Mouse (Mus musculus): ENCODE measurements around the gene Cyp4a32.
"Not testable (repeated sequence)": the region's sequence is repeated elsewhere in the genome, so short reads cannot be mapped to it uniquely, and the experiment has no call there.

Gene Cyp4a32

DNA sequence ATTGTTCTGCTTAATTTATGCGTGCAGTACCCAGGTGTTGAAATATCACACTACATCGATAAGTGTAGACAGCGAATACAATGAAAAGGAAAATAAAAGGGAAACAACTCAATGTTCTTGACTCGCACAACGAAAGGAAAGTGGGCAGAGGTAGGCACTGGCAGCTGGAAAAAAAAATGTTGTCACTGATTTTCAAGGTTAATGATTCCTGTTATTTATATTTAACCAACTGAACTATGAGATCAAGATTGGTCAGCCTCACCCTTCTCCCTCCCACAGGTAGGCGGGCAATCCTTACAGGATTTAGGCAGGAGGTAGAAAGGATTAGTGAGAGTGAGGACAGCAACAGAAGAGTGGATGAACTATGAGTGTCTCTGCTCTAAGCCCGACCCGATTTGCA is at the start of gene Cyp4a32:
Gene Cyp4a32, plus strand, starts transcription at position 359 of the 400 bp plus-strand sequence.
- DNase-seq (ENCODE audit: low read depth, low spot score) = not testable (repeated sequence)

DNA sequence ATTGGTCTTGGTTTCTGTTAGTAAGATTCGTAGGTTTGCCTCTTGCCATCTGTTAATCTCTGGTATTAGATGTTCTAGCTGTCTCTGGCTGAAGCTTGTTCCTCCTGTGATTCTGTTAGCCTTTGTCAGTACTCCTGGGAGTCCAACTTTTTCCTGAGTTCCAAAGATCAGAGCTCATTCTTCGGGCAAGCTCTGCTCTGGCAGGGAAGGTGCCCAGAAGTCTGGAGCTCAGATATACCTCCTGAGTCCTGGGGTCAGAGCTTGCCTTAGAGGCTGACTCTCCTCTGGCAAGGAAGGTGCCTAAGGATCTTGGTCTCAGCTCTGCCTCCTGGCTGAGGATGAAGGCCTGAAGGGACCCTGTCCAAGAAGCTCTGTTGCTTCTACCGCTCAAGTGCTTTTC is 48.0 kb upstream of the Cyp4a32 start:
- DNase-seq (ENCODE audit: low read depth, low spot score) = no peak

DNA sequence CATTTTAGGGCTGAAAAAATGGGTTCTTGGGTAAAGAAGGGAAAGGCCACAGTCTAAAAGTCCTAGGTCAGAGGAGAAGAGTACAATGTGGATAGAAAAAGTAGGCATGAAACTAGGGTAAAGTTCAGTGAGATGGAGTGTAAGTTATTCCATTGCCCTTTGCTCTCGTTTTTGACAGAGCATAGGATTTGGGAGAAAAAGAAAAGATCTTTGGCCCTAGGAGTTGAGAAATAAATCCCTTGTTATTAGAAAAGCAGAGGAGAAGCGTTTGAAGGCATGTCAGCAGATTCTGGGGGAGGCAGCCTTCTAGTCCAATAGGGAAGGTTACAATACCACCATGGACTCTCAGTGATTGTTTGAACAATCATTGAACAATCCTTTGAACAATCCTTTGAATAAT is 45.3 kb upstream of the Cyp4a32 start:
- DNase-seq (ENCODE audit: low read depth, low spot score) = no peak

DNA sequence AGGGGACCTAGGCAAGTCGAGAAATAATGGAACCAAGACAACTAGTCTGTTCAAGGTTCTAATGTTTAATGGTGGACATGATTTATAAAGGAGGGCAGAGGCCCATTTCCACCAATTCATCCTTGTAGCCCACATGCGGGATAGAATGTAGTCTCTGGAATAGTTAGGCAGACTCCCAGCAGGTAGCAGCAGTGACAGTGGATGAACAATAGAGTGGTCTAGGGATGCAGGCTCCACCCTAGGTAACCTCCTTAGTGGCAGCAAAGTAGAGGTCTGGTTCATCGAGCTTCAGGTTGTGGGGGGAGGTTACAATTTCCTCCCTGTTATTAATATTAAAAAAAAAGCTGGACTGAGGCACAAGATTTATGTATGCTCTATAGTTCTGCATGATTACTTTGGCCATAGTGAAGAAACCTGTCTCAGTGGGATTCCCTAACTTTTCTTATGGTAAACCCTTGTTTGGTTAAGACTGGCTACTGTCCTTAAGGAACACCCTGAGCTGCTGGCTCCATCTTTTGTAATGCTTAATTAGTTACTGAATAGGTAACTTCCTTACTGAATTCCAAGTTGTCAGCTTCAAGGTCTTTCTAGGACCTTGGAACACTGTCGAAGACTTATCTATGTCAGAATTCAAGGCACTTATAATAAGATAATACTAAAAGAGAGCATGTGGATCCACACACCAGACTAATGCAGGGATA is 42.8 kb upstream of the Cyp4a32 start:
- DNase-seq (ENCODE audit: low read depth, low spot score) = no peak

DNA sequence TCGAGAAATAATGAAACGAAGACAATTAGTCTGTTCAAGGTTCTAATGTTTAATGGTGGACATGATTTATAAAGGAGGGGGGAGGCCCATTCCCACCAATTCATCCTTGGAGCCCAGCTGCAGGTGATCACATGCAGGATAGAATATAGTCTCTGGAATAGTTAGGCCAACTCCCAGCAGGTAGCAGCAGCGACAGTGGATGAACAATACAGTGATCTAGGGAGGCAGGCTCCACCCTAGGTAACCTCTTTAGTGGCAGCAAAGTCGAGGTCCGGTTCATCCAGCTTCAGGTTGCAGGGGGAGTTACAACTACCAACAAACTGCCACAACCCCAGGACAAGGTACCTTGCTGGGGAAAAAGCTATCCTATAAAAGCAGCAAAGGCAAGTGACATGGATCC is 39.5 kb upstream of the Cyp4a32 start:
- not testable (repeated sequence) for DNase-seq (ENCODE audit: low read depth, low spot score)

DNA sequence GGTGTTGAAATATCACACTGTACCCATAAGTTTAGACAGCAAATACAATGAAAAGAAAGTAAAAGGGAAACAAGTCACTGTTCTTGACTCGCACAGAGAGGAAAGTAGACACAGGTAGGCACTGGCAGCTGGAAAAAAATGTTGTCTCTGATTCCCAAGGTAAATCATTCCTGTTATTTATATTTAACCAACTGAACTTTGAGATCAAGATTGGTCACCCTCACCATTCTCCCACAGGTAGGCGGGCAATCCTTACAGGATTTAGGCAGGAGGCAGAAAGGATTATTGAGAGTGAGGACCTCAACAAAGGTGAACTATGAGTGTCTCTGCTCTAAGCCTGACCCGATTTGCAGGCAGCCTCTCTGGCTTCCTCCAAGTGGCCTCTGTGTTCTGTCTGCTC is 37.4 kb upstream of the Cyp4a32 start, which contains the start of gene Cyp4a31:
Gene Cyp4a31, plus strand, starts transcription at position 249 of the 400 bp plus-strand sequence.
- DNase-seq (ENCODE audit: low read depth, low spot score) = no peak

DNA sequence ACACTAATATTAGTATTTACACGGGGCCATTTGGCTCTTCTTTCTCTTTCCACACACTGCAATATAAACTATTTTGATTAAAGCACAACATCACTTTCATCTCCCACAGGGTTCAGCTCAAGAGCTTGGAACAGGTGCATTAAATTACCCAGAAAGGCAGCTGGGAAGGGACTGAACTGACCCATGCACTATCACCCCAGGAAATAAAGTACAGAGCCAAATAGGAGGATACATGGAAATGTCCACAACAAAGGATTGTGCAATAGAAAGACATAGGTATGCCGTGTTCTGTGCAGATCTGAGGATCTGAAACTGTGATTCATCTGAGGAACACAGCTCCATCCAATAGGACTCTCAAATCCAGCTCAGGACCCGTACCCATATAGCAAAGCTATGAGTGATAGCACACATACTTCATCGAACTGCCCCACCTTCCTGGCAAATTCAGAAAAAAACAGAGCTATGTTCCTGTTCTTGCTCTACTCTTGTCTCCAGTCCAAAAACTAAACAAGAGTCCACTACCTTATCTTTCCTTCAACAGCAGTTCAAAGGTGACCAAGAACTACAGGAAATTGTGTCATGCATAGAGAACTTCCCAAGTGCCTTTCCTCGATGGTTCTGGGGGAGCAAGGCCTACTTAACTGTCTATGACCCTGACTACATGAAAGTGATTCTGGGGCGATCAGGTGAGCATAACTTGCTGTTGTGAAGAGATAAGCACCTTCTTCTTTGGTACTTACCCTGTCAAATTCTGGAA is 36.1 kb upstream of the Cyp4a32 start:
- DNase-seq (ENCODE audit: low read depth, low spot score) = not testable (repeated sequence)

DNA sequence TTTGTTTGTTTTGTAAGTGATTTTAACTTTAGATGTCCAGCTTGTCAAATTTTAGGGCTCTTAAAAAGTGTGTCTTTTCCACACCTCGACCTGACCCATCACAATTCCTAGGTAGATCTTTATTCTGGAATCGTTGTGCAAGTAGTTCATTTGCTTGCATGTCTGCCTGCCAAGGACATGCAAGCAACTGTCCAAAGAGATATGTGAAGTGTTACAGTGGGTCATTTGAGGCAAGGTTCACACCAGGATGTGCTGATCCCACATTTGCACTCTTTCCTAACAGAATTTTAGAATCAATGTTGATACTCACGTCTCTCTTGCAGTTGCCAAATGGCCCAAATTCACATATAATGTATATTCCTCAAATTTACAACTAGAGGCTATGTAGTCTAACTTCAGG is 25.5 kb upstream of the Cyp4a32 start:
- DNase-seq (ENCODE audit: low read depth, low spot score) = no peak

DNA sequence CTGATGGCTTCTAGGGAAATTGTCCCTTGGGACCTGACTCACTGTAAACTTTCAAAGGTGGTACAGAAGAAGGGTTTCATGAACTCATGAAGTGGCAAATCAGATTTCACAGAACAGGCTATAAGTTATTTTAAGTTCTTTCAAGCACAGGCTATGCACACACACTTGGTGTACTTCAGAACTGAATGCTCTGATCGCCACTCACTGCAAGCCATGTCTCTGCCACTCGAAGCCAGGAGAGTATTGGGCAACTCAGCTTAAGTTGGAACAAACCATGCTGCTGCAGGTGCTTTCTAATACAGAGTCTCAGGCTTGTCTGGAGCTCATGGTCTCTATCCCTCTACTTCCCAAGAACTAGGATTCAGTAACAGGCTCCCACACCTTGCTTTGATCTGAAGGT is 25.0 kb upstream of the Cyp4a32 start:
- no peak for DNase-seq (ENCODE audit: low read depth, low spot score)

DNA sequence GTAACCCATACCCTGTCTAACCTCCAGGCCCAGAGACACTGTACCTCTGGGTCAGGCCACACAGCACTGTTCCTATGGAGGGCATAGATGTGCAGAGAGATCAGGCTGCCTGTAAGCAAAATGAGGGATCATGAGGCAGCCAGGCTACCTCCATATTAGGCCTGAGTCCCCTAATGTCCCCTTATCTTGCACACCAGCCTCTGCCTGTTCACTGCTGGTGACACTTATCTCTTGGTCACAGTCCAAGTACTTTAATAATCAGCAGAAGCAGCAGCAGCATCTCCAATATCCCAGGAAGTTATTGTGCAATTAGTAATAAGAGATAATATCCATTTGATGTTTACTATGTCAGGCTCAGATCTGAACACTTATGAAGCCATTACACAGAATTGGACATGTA is 17.7 kb upstream of the Cyp4a32 start:
- no peak for DNase-seq (ENCODE audit: low read depth, low spot score)

DNA sequence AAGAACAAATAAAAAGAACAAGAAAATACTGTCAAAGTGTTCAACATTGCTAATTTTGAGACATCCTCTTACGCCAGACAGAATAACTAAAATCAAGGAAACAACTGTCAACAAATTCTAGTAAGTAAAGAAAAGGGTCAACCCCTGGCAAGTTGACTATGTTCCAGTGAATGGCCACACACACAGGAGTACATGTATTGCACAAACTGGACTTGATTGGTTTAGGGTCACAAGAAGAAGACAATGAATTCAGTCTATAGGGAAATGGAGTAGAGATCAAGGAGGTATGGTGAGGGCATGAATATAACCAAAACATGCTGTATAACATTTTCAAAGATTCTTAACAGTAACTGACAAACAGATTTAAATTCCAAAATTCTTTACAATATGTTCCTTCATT is 4.4 kb upstream of the Cyp4a32 start:
- DNase-seq (ENCODE audit: low read depth, low spot score) = no peak

DNA sequence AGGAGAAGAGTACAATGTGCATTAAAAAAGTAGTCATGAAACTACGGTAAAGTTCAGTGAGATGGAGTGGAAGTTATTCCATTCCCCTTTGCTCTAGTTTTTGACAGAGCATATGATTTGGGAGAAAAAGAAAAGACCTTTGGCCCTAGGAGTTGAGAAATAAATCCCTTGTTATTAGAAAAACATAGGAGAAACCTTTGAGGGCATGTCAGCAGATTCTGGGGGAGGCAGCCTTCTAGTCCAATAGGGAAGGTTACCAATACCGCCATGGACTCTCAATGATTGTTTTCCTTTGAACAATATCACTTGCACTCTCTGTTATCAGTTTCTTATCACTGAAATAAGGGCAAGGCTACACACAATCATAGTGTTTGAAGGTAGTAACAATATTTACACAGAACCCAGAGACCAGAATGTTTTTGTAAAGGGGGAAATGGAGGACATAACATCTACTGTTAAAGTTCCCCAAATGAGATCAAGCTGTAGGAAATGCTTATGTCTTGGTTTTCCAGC is 3.9 kb upstream of the Cyp4a32 start:
- DNase-seq (ENCODE audit: low read depth, low spot score) = no peak

DNA sequence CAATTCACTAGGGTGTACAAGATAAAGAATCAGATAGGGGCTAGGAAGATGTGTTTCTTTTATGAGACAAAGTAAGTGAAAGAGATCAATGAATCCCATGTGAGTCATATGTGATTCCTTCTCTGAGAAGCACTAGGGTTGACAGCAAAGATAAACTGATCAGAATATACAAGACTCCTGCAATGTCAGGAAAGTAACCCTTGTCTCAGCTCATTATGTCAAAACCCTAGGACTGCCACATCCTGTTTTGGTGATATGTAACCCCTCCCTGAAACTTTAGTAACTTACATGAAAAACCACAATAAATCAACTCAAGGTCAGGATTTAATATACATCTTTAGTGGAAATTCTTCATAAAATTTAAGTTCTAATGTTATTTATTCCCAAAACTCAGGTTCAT is 13.2 kb downstream of the Cyp4a32 start:
- DNase-seq (ENCODE audit: low read depth, low spot score) = no peak

DNA sequence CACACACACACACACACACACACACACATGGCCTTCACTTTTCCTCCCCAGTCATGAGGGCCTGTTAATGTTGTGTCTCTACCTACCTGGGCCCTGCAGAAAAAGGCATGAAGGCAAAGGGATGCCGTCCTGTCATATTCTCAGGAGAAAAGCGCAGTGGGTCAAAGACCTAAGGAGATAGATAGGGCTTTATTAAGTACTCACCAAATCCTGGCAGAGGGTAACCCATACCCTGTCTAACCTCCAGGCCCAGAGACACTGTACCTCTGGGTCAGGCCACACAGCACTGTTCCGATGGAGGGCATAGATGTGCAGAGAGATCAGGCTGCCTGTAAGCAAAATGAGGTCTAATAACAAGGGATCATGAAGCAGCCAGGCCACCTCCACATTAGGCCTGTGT is 24.8 kb downstream of the Cyp4a32 start:
- not testable (repeated sequence) for DNase-seq (ENCODE audit: low read depth, low spot score)

DNA sequence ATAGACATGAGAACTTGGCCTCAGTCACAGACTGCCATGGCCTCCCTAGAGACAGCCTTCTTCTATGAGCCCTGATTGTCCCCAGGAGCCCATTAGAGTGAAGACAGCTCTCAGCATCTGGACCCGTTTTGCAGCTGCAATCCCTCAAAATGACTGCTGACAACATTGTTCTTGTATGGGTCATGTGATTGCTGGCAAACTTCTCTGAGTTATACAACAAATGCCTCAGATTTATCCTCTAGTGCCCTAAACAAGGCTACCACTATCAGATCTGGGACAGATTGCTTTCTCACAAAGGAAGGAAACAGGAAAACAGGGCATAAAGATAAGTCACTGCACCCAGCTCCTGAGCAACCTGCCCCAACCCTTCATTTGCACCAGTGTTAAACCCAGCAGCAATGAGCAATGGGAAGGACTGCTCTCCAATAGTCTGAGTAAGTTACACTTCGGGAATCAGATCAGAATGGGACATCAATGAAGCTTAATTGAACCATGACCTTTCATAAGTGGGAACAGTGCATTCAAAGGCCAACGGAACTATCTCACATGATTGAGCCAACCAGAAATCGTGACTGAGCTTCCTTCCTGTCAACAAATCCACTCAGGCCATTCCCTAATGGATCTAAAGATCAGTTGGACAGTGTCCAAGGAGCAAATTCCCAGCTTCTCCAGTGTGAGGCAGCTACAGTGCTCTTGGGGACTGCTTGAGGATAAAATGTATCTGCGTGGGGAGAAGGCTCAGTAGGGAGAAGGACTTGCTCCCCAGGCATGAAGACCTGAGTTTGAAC is 42.4 kb downstream of the Cyp4a32 start:
- no peak for DNase-seq (ENCODE audit: low read depth, low spot score)

DNA sequence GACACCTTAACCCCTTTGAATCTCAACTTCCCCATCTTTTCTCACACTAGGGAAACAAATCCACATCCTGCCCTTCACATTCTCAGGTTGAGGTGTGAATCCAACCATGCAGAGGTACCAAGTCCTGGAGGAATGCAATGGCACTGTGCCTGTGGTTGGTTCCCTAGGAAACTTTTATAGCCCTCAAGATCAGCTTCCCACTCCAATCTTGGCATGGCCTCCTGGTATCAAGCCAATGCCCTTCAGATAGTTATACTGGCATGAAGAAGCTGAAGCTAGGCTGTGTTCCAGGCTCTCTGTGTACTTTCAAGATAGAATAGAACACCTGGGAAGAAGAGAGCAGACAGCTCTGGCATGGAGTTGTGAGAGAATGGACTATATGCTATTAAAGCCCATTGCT is 44.6 kb downstream of the Cyp4a32 start:
- no peak for DNase-seq (ENCODE audit: low read depth, low spot score)

DNA sequence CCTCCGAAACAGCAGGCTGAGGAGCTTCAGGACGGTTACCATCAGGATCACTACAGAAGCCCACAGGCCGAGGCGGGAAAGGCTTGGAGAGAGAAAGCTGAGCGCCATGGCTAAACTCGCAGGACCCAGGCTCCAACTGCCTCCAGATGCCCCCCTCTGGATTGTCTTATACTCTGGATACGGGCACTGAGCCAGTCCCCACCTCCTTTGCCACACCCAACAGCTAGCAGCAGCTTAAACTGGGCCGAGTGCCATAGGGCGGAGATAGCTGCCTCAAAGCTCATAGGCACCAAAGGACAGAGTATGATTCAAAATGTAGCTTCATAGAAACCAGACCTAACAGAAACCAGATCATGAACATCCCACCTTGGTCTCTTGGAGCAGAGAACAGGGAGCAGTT is 46.8 kb downstream of the Cyp4a32 start, which contains the start of gene Cyp4b1:
Gene Cyp4b1, minus strand, starts transcription at position 144 of the 400 bp plus-strand sequence.
- no peak for DNase-seq (ENCODE audit: low read depth, low spot score)

DNA sequence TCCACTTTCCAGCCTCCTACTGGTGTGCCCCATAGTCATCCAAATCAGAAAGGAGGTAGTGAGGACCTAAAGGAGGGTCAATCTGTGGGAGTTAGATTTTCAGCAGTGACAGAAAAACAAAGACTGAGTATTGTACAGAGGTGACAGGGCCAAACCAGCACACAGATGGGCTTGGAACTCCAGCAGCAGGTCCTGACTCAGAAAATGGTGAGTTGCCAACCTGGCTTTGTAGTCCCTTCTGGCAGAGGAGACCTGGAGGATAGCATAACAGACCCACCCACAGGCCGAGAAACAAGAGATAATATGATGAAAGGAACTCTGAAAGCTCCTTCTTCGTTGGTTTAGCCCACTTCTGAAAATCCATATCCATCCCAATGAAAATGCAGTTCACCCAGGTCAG is 48.0 kb downstream of the Cyp4a32 start:
- no peak for DNase-seq (ENCODE audit: low read depth, low spot score)

DNA sequence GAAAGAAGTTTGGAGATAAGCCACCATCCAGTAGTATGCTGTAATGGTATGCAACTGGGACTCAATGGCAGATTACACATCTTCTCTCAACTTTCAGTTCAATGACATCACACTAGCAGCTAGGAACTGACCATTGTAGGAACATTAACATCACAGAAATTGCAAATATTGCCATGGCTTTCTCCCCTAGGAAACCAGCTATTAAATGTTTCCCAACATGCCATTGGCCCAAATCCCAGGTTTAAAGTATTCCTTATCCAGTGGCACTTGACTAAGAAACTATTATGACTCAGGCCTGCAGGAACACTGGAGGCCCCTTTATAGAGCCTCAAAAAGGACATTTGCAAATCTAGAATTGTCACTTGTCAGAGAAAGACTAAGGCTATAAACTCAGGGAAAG is 48.6 kb downstream of the Cyp4a32 start:
- no peak for DNase-seq (ENCODE audit: low read depth, low spot score)

DNA sequence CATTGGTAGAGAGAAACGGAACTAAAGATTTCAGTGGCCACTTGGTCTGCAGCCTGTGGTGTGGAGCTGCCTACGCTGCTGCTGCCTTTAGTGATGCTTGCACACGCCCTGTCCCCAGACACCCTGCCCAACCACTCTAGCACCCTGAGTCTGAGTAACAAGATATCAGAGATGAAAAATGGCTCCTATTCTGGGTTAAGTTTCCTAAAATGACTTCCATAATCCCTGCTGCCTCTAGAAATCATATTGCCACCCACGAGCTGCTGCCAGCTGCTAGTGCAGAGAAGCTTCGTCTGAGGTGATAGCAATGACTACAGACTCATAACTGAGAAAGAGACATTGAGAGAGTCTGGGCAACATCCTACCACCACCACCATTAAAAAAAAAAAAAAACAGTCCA is 50.1 kb downstream of the Cyp4a32 start:
- no peak for DNase-seq (ENCODE audit: low read depth, low spot score)

DNA sequence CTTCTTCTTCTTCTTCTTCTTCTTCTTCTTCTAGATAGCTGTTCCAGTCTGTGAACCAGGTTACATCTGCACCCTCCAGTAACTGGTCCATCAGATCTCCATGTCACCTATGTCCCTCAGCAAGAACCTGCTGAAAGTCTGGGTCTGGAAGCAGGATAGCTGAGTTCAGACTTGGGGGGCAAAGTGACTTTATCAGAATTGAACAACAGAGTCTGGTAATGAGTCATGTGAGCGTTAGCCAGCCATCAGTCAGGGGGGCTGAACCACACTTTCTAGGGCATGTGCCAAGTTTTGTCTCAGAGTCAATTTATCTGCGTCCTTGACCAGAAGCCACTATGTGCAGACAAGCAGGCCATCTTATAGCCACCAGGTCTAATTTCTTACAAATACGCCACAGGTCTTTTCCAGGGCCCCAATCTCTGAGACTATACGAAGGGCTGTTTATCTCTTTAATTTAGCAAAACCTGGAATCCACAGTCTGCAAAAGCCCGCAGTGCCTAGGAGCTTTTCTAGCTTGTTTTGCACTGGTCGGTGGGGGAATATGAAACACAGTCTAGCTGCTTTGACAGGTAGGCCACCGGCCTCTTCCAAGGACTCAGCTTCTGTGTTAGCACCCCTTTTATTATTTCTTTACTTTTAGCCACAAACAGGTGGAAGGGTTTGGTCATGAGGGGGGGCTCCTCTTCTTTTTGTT is 55.2 kb downstream of the Cyp4a32 start:
- not testable (repeated sequence) for DNase-seq (ENCODE audit: low read depth, low spot score)
